Mouse (Mus musculus) megakaryocyte progenitor cell, adult 5-6 weeks (primary cell): ENCODE results near the gene Rtn4rl1. TPM values are rescaled to one million over a fixed set of nuclear protein-coding genes. Genes with fewer than 3 reads are reported as not detected.
A peak's percentile ranks its signal among the peaks of the same experiment; 100 is the strongest.
"Not testable (repeated sequence)": the region's sequence is repeated elsewhere in the genome, so short reads cannot be mapped to it uniquely, and the experiment has no call there.

Source experiments
- ATAC-seq: replicated peaks from 2 replicates; pipeline ENCODE4 v1.8.0; 2016; ENCODE audit warnings: mild to moderate bottlenecking, moderate TSS enrichment, inconsistent platforms; ENCODE audit not compliant: poor library complexity
- total RNA-seq, 2 experiments: library from RNA; stranded (forward) in 1 of 2; stranded (reverse) in 1 of 2; fragments of 157-497, 149-512 nt in 1 of 2; fragments of 200-1000 nt in 1 of 2; gene quantifications; 2 replicates each; pipeline versions ENCODE4 v1.2.3 to v1.2.4; 2015 to 2017

Gene Rtn4rl1
- total RNA-seq, 2 experiments from 2014 or later, result 0.42 to 0.49 TPM

DNA sequence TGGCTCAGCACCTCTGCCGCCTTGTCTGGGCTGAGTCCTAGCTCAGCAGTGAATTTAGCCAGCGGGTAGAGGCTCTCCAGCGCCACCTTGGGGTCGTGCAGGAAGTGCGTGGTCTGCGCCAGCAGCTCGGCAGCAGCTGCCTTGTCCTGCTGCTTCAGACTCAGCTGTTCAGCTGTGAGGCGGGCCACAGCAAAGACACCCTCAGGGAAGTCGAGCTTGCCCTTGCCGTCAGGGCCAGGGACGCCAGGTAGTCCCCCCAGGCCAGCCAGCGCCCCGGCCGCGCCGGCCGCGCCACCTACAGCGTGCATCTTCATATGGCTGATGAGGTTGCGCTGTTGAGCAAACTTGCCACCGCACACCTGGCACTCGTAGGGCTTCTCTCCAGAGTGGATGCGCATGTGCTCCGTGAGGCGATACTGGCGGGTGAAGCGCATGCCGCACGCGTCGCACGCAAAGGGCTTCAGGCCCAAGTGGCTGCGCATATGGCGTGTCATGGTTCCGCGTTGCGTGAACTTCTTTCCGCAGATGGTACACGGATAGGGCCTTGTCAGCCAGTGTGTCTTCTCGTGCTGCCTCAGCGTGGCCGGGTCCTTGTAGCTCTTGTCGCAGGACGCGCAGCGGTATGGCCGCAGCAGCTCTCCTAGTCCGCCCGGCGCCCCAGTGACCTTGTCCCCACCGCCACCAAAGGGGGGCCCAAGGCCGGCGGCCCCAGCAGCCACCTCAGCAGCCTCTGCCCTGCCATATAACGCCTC, 28.0 kb upstream of the Rtn4rl1 start:
- ATAC-seq, result peak; percentile 68

DNA sequence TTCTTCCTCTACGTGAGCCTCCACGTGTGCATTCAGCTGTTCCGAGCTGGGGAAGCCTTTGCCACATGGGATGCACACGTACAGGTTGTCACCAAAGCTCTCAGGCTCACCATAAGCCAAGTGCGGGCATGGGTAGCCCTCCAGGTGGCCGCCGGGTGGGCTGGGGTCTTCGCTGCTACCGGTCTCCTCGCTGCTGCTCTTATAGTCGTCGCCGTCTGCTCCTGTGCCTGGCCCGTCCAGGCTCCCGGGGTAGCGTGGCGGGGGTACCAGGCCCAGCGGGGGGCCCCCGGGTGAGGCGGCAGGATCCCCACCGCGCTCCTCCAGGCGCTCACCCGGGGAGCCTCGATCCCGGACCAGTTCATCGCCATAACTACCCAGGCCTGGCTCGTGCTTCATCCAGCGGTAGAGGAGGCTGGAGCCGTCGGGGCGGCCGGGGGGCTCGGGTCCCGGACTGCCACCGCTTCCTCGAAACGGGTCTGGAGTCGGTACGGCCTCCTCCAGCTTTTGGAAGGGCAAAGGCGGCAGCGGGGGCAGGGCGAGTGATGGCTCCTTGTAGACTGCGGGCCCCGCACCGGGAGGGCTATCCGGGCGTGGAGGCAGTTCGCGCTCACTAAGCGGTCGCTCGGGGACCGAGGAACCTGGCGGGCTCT, 27.3 kb upstream of the Rtn4rl1 start:
- ATAC-seq, result no peak

DNA sequence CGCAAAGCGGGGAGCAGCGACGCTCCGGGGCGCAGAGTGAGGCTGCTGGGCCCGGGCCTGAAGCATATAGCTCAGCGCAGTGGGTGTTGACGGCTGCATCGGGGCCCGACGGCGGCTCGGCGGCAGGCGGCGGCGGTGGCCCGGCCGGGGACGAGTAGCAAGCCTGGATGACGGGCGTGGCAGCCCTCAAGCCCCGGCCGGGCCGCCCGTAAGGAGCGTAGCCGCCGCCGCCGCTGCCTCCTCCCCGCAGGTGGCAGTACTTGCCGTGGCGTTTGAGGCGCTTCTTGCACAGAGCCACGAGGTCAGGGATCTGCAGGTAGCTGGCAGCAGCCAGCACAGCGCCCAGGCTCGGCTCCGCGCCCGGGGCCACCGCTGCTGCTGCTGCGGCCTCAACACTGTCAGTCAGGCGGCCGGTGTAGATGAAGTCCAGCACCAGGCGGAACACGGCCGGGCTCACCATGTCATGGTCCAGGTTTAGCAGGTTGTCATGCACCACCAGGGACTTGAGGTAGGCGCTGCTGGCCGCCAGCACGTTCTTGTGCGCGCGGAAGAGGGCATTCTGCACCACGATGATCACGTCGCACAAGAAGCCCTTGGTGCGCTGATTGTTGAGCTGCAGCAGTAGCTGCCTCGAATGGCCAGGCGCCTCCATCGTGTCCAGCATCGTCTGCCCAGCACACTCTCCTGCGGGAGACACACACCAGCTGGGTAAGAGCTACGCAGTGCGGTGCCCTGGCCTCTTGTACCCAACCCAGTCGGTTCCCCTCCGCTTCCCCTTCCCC, 26.5 kb upstream of the Rtn4rl1 start:
- ATAC-seq, result no peak

DNA sequence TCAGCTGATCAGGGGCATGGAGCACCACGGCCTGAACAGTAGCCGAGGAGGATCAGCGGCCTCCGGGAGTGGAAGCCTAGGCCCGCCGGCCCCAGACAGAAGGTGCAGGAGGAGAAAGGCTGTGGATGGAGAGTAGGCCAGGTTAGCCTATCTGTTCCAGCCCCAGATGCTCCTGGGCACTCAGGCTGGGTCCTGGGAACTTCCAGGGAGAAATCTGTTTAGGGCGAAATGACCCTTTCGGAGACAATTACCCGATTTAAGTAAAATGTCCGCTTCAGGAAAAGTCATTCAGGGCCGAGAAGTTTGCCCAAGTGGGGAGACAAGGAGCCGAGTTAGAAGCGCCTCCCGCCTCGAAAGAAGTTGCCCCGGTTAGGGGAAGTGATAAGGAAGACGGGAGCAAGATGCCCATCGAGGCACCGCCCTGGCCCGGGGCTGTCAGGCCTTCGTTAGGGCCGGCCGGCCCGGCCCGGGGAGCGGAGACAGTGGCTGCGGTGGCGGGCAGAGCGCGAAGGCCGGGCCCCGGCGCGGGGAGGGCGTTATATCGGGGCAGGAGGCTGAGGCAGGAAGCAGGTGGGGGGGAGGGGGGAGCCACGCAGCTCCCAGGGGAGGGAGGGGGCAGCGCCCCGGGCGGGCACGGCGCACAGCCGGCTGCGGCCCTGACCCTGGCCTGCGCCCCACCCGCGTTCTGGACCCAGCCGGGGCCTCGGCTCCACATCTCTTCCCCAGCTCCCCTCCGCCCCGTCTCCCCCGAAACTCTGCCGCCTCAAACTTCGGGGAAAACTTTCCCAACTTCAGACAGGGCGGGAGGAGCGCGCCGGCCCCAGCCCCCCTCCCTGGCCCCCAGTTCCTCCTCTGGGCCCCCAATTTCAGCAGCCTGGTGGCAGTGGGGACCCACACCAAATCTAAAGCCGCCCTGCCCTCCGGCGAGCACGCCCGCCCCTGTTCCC, 25.7 kb upstream of the Rtn4rl1 start:
- ATAC-seq, result no peak

DNA sequence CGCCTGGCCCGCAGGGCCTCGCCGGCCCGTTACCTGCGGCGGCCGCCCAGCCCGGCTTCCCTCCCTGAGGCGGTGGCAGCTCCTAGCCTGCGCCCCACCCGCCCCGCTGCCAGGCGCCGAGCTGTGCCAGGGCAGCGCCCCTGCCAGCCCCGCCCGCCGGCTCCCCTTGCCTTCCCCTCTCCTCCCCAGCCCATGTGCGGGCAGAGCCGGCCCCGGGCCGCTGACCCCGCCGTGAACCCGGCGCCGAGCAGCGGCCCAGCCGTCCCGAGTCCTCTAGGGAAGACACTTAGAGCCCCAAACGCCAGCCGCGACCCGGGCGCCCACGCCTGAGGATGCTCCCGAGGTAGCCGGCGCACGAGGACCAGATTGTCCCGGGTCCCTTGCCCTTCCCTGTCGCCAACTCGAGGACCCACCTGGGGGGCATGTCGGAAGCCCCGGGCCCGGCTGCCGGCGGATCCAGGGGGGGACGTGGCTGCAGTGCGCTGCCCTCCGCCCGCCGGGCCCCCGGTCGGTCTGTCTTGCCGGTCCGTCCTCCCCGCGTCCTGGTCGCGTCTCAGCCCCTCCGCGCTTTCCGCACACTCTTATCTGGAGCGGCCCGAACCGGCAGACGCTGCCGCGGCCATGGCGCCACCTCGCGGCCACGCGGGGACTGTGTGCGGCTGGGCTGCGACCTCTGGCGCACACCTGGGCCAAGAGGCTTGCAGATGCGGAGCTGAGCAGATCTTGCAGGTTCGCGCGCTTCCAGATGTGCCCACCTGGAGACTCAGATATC, 24.8 kb upstream of the Rtn4rl1 start:
- peak; percentile 30 for ATAC-seq

DNA sequence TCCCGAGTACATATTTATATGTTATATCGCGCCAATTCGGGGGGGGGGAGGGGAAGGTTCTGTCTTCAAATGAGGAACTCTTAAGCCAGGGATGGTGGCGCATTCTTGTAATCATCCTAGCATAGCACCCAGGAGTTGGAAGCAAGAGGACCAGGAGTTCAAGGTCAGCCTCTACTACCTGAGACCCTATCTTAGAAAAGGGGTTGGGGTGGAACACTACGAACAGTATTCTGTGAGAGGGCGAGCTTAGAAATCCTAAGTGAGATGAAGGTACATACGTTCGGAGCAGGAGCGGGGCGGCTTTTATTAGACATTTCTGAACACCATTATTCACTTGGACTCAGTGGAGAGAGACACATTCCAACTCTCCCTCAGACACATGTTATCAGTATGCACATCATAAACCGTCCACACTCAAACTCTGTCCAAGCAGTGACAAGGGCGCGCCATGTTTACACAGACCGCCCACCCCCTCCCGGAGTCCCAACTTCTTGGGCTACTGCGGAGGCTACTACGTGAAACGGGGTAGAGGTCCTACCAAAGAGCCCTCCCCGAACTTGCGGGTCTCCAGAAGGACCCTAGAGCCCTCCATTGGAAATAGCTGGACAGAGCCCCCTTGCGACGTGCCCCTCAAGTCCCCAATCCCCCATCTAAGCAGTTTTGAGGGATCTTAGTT, 24.0 kb upstream of the Rtn4rl1 start, which contains the start of gene Hic1:
Hic1 (minus strand) TSS at position 115 of the 676 bp plus-strand sequence.
- ATAC-seq, result no peak

DNA sequence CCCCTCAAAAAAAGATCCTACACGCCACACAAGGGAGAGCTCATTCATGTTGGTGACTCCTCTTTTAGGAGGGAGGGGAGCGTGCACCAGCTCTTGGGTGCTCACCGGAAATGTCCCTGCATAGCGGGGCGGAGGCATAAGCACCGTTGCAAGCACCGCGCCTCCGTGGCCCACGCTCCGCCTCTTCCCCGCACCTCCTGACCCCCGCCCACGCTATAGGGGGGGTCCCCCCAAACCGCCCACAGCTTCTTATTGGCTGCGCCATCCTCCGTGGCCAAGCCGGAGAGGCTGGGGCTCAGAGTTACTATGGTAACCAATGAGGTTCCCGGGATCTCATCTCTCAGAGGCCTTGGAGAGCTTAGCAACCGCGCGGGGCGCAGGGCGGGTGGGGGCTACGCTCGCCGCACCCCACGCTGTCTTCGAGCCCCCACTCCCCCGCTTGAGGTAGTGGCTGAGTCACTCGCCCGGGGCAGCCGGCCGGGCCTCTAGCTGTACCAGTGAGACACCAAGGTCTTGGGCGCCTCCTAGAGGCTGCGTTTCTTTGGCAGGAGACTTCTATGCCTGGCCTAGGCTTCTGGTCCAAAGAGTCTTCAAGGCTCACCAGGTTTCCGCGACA, 23.3 kb upstream of the Rtn4rl1 start:
- peak; percentile 61 for ATAC-seq

DNA sequence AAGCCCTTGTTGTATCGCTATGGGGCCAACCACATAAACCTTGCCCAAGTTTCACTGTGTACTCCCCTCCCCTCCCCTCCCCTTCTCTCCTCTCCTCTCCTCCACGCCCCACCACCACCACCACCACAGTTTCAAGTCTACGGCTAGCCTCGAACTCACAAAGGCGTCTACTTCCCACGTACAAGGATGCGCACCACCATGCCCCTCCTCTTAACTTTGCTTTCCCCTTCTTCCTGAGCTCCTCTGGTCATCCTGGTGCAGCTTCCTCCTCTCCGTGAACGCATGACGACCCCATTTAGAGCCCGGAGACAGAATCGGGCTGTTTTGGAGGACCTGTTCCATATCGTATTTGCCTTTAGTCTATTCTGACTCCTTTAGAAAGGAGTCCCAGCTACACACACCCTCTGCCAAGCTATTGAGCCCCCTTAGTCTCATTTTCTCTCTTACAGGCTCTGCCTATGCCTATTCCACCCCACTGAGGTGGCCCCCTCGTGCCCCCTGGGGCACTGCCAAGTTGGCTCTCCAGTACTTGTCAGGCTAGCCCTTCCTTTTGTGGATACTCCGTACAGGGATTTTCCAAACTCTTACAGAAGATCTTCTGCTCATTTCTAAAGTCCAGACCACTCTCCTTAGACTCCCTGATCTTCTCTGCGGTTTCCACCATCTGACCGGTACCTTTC, 22.3 kb upstream of the Rtn4rl1 start:
- ATAC-seq, result no peak

DNA sequence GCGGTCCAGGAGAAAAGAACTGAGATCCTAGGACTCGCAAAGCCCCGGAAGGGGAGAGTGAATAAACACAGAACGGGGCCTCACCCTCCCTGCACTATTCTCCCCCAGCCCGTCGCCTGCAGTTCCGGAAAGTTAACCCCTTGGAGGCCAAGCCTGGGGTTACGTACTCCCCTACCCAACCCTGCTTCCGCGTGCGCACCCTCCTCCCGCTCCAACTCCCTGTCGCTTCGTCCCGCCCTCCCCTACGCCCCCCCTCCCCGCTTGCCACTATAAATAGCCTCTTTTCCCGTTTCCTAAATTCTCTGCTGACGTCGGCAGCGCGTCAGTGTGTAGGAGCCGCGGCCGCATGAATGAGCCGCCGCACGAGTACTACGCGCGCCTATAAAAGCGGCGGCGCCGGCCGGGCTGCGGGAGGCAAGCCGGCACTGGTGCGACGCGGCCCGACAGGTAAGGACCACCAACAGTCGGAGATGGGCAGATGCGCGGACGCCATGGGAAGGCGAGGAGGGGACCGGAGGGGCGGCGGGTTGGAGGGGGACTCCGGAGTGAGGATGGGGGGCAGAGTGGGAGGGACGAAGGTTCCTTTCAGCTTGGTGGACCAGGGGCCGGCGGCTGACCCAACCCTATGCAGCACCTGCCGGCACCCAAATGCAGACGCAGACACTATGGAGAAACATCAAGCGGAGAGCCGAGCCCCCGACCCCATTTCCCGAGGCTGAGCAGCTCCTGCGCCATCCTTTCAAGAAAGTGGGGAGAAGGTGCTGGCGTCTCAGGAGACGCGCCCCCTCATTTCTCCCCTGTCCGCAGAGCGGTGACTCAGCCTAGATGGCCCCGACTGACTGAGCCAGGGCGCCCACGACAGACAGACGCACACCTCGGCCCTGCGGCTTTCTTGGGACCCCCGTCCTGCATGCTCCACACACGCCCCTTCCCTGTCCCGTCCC, 21.2 kb upstream of the Rtn4rl1 start:
- no peak for ATAC-seq

DNA sequence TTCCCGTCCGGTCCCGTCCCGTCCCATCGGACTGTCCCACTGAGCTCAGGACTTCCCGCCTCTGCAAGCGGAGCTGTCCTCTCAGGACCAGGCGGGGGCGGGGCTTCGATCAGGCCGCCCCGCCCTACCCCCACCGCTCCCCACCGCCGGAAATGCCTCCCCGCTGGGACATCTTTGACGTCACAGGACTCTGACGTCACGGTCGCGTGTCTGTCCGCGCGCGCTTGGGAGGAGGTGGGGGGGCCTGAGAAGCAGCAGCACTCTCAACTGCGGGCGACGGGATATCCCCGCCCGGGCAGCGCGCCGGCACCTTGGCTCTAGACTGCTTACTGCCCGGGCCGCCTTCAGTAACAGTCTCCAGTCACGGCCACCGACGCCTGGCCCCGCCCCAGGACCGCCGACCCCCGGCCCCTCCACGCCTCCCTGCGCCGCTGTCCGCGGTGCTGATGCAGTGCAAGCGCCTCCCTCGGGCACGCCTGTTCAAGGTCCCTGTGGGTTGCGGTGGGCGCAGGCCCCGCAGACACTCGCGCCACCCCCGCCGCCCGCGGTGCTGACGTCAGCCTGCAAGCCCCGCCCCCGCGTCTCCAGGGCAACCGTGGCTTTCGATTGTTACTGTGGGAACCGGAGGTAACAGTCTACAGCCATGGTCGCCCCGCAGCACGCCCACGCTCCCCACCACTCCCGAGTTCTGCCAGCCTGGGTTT, 20.3 kb upstream of the Rtn4rl1 start:
- ATAC-seq, result peak; percentile 54

DNA sequence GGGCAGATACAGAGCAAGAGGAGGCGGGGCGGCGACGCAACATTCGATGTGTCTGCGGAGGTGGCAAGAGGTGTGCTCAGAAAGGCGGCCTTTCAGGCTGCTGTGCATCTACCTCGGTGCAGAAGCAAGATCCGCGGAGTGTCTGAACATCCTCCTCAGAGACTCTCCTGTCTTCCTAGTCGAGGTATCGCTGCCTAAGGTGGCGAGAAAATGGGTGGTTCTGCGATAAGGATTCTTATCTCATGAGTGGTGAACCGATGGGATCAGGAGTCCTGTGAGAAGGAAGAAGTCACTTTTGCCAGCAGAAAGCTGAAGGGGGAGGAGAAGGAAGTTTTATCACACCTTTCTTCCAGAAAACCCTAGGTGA, 19.8 kb upstream of the Rtn4rl1 start:
- no peak for ATAC-seq

DNA sequence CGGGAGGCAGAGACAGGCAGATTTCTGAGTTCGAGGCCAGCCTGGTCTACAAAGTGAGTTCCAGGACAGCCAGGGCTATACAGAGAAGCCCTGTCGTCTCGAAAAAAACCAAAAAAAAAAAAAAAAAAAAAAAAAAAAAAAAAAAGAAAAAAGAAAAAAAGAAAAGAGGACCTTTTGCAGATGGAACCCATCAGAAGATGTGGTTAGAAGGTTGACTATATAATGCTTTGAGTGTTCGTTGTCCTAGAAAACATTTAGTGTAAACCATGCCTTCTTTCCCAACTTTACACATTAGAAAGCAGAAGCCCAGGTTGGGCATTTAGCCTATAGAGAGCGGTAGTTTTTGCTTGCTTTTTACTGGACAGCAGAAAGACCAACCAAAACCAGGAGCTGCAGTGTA, 19.0 kb upstream of the Rtn4rl1 start:
- ATAC-seq, result not testable (repeated sequence)

DNA sequence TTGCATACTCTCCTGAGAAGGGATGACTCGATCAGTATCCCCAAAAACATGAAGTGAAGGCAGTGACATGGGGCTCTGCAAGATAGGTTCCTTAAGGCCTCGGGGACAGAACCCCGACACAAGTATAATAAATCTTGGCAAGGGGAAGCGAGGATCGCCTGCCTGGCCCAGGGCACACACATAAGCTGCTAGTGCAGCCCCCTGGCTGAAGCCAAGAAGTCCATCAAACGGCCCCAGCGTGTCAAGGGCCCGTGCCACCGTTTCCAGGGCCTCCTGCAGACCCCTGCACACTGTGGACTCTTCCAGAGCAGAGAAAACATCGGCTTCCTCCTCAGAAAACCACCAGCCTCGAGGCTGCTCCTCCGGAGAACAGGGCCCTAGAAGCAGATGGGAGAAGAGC, 15.6 kb upstream of the Rtn4rl1 start:
- ATAC-seq, result no peak

DNA sequence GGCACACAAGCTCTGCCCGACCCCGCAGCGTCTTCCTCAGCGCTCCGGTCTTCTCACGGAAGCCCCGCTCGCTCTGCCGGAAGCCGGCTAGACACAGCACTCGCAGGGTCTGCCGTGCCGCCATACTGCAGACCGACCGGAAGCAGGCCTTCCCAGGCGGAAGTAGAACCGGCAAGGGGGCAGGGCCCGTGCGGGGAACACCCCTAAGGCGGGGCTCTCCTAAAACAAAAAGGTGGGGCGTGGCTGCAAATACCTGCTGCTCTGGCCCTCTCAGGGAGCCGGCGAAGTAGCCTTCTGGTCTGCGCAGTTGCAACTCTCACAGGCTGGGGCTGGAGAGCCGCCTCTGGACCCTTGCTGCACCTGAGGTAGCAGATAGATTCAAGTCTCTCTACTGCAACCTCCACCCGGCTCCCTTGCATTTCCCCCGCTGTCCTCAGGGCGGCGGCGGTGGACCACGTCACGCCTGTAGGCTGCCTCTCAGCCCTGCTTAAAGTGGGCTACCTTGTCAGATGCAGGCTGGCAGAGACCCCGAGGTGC, 14.8 kb upstream of the Rtn4rl1 start, which contains the start of gene Ovca2:
Ovca2 (minus strand) TSS at position 164 of the 537 bp plus-strand sequence.
- ATAC-seq, result peak; percentile 96

DNA sequence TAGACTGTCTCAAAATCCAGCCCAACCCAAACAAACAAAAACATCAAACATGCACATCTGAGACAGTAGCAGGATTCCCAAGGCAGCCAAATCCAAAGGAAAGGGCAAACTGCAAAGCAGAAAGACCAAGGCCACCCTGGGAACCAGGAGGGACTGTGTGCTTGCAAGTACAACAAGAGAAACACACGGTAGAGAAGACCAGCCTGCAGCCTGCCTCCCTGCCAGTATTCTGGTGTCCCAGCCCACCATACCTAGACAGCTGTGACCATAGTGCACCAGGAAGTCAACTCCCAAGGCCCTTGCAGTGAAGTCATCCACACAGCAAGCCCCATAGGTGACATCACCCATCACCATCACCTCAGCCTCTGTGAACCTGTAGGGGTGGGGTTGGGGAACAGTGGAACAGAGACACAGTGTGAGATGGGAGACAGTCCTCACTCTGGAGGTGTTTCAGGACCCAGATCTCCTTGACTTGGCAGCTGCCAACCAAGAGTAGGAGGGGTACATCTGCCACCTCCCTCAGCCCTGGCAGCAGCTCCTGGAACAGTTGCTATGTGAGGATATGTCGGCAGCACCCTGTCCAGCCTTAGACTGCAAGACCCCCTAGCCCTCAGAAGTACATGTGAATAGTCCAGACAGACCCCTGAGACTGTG, 9.5 kb upstream of the Rtn4rl1 start:
- ATAC-seq, result no peak

DNA sequence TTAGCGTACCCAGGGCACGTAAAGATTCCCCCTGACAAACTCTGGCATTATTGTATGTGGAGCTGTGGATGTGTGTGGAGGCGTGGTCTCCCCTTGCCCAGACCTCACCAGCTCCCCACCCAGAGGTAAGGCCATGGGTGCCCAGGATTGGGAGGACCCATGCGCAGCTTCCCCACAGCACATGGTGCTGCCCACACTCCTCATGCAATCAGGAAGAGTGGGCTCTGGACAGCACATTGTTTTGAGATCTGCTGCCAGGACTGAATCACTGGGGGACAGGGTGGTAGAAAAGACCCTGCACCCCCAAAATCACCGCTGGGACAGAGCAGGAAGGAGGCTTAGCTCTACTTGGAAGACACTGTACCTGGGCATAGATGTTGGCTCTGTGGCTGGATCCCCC, 9.0 kb upstream of the Rtn4rl1 start:
- ATAC-seq, result no peak
